Mouse (Mus musculus): ENCODE measurements at regions not wholly inside any gene's neighbourhood (a gene's known extent, or its start where the extent isn't known, plus 50 kb on each side); places are given as distances from the start of the nearest gene placed in this dataset.

DNA sequence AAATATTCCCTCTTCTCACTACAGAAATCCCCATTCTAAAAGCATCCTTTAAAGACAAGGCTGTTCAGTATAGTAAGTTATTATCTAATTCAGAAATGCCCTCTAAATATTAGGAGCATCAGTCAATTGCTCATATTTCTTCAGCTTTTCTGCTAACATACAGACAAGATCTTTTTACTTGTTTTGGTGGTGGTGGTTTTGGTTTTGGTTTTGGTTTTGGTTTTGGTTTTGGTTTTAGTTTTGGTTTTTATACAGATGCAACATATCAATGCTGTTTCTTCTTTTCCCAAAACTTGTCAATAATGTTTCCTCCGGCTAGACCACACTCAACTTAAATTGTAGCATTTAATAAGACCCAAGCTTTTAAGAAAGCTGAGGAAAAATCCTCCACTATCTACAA lies 98.2 kb downstream of the Rpl36a-ps1 start:
- TF ChIP-seq CTCF (conservative IDR thresholded peaks at IDR 0.05; ENCODE audit: insufficient read depth, insufficient read length, low read depth, low read length) (no peak), POLR2A (IDR thresholded peaks at IDR 0.05; ENCODE audit: low read depth, low read length) (no peak)

All from kidney, adult 2 months (tissue).